Mouse (Mus musculus) liver, embryonic 14.5 days (tissue): ENCODE results near the gene Carhsp1.

Experiments
- CTCF ChIP-seq: IDR thresholded peaks from 2 replicates; pipeline ENCODE4 v1.5.1; 2016; ENCODE audit warnings: antibody characterized with exemption, low read depth, control low read depth
- EP300 ChIP-seq: IDR thresholded peaks from 2 replicates; pipeline ENCODE4 v1.6.1; 2016; ENCODE audit warnings: antibody characterized with exemption, low read depth

- TF ChIP-seq CTCF = no peak
- no peak for TF ChIP-seq EP300
Observed at GRCm38 (mm10) chr16:8679780-8680179, 7.8 kb upstream of the Carhsp1 start.
